Mouse (Mus musculus): ENCODE results near the gene Ermp1.

DNA sequence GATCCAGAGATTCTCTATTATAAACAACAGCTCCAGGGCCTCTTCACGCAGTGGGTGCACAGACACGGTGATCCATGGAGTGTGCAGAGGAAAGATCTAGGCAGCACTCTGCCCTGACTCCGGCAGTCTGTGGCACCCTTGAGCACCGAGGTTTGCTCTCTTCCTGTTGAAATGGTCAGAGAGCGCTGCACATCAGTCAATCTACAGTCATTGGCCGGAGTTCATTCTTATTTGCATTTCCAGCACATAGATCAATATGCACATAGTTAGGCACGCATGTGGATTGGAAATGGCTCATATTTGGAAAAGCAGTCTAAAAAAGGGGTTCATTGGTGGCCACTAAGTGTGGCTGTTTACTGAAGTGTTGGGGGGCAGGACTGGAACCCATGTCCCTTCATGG, 19.9 kb upstream of the Ermp1 start:
- no peak for TF ChIP-seq CTCF (IDR thresholded peaks at IDR 0.05; ENCODE audit: low read depth, low read length)
- TF ChIP-seq POLR2A (IDR thresholded peaks at IDR 0.05; ENCODE audit: borderline replicate concordance, low read depth, low read length), result no peak
